Mouse (Mus musculus) T-helper 17 cell (primary cell): ENCODE results near the gene Palm2.
"Not testable (repeated sequence)": the region's sequence is repeated elsewhere in the genome, so short reads cannot be mapped to it uniquely, and the experiment has no call there.

ENCODE experiments used
- in situ Hi-C, 2 experiments: fragments of 300-600 bp; cut with MboI, MseI; formaldehyde crosslinking; loops; 1 replicate in 1 of 2; 2 replicates in 1 of 2; pipeline ENCODE4 v1.15.1; 2025; ENCODE audit warnings: high pct_unique_total_duplicates in 2 of 2

Gene Palm2

DNA sequence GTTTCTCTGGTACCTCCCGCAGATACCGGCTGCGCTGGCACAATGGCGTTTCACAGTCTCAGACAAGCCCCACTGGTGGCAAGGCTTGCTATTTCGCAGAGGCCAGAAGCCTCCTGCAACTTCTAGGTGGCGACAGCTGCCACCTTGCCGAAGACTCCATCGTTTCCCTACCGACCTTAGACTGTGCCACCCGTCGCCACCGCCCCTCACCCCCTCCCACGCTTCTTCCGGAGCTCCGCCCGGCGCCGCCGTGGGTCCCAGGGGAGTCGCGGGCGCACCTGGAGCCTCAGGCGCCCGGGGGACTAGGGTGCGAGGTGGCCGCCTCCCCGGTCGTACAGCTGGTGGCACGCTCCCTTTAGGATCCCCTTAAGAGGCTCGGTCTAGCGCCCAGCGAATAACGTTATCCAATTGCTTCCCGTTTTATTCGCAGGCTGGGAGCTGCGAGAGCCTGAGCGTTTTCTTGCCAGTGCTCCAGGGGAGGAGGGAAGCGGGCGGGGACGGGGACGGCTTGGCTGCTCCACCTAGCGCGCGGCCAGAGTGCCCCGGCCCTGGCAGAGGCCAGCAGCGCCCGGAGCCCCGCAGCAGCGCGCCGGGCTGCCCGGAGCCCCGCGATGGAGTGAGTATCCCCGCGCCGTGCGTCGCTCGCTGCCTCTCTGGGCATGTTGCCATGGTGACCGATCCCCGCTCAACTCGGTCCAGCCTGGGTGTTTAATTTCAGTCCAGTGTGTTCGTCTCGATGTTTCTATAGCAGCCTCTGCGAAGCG, at the start of gene Palm2:
Gene Palm2 (plus strand): TSS at position 307 of the 764 bp plus-strand sequence.
- in situ Hi-C loops = no loop called here

DNA sequence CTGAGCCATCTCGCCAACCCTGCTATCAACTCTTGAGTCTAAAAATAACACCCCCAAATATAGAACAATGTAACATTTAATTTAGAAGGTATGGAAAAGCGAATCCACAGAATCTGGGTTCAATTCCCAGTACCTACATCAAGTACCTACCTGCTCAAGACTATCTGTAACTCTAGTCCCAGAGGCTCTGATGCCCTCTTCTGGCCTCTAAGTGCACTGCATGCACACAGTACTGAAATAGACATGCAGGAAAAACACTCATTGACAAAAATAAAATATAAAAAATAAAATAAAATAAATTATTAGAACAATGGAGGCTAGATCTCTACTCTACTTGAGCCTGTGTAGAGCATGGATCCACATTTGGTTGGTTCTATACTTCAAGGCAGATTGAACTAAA, 49.7 kb upstream of the Palm2 start:
- in situ Hi-C loops = no loop called here

DNA sequence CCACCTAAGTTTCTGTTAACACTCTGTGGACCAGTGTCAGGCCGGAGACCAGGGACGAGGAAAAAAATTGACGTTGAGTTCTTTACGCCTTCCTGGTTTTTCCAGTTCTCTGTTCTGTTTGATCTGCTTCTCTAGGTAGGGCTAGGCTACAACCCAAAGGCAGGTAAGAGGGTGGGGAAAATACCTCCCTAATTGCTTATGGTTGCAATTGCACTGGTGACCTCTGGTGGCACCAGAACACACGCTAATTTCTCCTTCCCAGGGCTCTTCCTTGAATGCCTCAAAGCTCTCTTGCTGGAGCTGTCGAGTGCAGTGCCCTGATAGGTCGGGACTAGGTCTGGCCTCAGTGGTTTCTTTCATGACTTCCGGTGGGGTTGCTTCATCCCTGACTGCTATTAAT, 42.9 kb upstream of the Palm2 start:
- in situ Hi-C loops = no loop called here

DNA sequence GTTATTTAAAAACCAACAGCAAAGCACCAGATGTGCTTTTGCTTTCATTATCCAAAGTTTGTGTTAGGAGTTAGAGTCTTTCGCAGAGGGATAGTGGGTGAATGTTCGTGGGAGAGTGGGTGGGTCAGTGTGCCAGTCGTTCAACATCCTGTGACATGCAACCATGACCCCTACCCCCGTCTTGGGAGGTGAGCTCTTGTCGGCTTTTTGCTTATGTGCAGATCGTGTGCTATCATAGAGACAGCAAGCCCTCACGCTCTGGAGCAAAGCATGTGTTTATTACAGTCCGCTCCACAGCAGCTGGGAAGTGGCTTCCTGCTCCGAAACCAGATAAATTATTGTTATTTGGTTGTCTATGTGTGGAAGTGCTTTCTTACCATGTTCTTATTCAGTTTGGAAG, 37.6 kb upstream of the Palm2 start:
- in situ Hi-C loops = no loop called here

DNA sequence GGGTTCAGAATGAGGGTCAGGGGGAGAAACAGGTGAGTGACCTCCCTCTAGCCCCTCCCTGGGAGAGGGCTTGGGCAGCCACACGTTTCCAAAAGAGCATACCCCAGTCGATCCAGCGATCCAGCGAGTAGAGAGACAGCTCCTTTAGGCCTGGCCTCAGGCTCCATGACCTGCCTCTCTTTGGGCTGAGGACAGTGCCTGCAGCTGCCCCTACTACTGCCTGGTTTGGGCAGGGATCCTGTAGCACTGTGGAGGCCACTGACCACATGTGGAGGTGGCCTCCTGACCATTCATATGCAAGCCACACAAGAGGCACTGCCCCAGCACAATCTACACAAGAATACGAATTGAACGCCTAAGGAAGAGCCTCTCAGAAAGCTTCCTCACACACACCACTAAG, 21.7 kb upstream of the Palm2 start:
- in situ Hi-C loops = not testable (repeated sequence)

DNA sequence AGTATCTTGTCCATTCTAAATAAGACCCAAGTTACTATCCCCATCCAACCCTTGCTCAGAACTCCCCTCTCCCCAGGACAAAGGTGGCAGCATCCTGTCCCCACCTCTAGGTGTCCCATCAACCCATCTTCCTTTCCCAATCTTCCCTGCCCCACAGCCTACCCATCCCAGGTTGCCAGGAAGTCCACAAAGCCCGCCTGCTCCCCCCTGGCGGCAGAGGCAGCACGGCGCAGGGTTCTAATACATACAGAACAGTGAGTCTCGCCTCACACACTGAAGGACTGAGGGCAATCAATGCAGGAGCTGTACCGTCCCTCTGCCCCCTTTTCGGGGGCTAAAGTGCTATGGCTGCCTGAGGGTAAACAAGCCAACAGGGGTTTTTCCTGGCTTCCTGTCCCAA, 21.0 kb upstream of the Palm2 start:
- in situ Hi-C loops = no loop called here

DNA sequence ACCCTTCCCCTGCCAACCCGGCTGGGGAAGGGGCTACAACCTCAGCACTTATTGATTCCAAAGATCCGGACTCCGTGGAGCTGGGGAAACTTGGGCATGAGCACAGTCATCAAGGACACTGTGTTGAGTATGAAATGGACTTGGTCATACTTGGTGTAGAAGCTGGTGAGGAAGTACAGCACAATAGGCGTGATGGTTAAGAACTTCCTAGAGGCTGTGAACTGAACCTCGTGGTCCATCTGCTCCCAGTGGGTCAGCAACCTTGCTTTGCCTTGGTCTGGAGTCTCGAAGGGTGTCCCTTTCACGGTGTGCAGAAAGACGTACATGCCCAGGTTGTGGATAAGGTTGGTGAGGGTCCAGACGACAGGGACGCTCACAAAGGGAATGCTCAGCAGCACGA, 20.4 kb upstream of the Palm2 start:
- in situ Hi-C loops = not testable (repeated sequence)

DNA sequence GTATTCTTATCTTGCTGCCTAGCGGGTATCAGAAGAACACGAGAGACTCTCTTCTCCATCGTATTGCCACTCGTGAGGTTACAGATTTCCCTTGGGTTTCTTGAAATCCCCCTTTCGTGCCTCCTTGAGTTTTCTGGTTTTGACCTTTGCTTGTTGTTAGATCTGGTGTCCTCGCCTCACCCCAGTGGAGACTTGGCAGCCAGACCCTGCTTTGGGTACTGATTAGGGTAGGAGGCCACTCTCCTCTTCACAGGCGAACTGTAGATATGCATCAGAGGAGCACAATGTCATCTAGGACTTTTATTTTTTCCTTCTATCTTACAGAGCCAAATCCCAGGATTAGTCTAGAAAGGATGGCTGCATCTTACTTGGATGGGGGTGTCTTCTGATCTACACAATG, 10.0 kb upstream of the Palm2 start:
- in situ Hi-C loops = no loop called here

DNA sequence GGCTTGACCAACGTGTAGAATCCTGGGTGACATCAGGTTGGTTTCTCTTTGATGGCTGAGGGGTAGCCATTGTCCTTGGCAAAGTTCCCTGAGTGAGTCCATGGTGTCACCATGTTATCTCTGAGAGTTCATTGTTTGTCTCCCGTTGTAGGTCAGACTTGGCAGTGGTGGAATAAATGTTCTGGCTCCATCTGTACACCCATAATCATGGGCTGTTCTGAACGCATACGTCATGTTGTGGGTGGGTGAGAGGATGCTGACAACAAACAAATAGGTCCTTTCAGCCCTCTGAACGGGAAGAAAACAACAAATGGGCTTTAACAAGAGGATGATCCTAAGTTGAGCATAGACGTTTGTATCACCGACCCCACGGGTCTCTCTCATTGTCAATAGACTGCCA, 5.7 kb upstream of the Palm2 start:
- in situ Hi-C loops = no loop called here

DNA sequence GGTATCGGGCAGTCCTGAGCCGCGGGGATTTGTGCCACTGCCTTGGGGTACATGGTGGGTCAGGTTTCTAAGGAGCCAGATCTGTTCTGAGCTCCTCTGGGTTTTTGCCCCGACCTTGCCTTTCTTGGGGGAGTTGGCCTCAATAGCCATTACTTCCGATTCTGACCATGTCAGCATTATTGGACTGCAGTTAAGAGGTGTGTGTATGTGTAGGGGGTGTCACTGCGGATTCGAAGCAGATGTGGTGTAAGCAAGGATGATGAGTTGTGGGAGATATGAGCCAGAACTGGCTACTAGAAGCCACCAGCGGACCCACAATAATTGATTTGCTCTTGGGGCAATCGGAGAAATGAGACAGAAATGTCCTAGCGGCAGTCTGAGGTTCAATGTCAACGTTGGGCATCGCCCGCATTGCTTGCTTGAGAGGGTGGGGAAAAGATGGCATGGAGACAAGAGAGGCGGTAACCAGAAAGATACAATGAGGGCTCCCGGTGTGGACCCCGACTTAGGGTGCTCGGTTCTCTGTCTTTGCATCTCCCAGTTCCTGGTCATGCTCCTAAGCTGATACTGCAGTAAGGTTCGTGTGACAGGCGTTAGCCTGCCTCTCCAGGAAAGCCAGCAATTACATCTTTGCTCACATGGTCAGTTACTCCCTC, 786 bp downstream of the Palm2 start:
- in situ Hi-C loops = no loop called here

DNA sequence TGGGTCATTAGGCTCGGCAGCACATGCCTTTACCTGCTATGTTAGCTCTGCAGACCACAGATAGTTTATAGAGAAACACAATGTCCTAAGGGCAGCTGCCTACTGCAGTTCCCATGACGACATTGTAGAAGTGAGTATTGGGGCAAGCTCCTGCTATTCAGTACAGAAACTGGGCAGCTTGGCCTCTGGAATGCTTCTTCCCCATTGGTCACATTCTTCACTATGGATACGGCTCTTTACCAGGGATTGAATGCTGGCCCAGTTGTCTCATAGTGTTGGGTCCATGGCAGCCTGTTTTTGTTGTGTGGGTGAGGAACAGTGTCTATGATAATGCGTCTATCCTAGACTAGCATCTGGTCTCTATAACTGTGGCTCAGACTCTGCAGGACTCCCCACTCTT, 2.2 kb downstream of the Palm2 start:
- in situ Hi-C loops = no loop called here

DNA sequence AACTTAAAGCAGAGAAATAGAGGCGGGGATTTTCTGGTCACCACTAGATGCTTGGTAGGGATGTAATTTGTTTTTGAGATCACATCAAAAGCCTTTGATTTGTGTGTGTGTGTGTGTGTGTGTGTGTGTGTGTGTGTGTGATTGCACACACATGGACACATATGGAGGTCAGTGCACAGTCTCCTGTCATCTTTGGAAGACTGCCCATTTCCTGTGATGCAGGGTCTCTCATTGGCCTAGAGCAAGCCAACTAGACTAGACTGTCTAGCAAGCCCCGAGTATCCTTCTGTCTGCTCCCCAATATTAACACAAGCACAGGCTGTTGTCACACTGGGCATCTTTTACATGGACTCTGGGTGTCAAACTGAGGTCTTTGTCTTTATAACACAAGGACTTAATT, 12.0 kb downstream of the Palm2 start:
- in situ Hi-C loops = no loop called here

DNA sequence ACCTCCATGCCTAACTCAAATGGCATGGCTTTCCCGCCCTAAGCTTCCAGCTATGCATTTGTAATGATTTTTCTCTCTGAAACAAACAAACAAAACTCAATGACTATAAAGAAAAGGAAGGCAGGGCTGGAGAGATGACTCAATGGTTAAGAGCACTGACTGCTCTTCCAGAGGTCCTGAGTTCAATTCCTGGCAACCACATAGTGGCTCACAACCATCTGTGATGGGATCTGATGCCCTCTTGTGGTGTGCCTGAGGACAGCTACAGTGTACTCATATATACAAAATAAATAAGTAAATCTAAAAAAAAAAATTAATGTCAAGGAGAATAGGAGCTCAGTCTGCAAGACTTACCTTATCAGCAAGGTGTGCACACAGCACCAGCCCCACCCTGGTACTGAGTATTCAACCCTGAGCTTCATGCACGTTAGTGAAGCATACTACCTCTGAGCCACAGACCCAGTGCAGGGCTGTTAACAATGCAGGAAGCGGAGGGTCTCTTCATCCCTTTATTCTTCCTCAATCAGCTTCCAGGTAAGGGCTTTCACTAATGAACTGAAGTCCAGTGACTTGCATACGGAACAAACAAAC, 12.9 kb downstream of the Palm2 start:
- in situ Hi-C loops = no loop called here

DNA sequence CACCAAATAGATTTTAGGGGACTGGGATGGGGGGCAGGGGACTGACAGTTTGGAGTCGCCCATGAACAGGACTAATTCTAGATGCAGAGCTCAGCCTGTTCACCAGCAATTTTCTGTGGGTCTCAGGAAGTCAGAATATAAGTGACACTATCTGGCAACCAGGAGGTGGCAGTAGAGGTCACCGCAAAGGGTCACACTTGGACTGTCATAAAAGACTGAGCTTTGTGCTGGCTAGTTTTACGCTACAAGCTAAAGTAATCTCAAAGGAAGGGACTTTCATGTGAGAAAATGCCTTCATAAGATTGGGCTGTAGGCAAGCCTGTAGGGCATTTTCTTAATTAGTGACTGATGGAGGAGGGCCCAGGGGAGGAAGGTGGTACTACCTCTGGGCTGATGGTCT, 17.8 kb downstream of the Palm2 start:
- in situ Hi-C loops = loop anchor here (10.0 kb wide), 2 partner anchors 453 to 1473 kb away; no protein-coding TSS in a partner anchor

DNA sequence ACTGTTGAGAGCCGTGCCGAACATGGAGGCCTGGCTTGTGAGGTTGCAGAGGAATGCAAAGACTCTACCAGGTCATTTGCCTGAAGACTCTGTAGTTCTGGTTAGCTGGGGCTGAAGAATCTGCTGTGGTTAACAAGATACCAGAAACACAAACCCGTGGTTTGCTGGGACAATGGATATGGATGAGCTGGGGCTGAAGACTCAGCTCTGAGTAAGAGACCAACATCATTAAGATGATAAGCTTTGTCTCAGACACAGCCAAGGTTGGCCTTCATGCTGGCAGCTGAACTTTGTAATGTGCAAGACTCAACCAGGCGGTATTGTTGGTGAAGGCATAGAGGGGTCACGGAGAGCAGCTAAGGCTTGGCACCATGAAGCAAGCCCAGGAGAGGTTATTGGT, 18.6 kb downstream of the Palm2 start:
- in situ Hi-C loops = loop anchor here (10.0 kb wide), 2 partner anchors 452 to 1472 kb away; no protein-coding TSS in a partner anchor

DNA sequence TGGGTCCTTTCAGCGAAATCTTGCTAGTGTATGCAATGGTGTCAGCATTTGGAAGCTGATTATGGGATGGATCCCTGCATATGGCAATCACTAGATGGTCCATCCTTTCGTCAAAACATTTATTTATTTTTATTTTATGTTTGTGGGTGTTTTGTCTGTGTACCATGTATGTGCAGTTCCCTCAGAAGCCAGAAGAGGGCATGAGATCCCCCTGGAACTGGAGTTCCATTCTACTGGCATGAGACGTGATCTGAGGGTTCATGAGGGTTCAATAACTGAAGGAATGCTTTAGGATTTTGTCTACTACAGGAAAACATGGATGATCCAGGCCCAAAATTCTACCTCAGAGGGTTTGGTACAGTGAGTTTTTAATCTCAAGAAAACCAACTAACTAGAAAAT, 28.3 kb downstream of the Palm2 start:
- in situ Hi-C loops = no loop called here

DNA sequence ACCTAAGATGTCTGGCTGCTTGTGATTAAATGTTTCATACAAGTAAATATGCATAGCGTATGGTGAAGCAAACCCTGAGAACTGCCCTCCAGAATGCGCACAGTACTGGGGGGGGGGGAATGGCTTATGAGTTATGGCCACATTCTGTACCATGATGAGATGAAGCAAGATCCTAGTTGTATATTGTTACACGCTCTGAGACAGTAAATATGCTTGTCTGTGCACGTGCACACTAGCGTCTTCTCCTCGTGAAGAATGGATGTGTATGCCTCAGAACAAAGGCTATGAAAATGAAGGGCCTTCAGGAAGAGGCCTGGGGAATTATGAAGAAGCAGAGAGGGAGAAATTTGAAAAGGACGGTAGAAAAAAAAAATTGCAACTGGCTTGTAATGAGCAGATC, 48.4 kb downstream of the Palm2 start:
- in situ Hi-C loops = no loop called here

DNA sequence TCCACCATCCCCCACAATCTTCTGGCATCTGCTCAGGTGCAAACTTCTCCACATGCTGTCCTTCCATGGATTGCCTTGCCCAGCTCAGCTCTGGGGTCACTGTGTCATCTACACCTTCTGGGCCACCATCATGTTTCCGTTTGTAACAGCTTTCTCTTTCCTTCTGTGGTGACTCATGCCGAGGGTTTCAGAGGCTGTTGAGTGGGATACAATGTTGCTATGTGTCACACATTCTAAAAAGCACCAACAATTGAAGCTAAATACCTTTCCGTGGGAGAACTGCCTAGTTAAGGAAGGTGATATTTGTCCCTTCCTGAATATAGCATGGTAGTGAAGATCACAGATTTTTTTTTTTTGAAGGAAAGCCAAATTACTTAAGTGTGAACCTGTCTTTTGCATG, 52.3 kb downstream of the Palm2 start:
- in situ Hi-C loops = no loop called here

DNA sequence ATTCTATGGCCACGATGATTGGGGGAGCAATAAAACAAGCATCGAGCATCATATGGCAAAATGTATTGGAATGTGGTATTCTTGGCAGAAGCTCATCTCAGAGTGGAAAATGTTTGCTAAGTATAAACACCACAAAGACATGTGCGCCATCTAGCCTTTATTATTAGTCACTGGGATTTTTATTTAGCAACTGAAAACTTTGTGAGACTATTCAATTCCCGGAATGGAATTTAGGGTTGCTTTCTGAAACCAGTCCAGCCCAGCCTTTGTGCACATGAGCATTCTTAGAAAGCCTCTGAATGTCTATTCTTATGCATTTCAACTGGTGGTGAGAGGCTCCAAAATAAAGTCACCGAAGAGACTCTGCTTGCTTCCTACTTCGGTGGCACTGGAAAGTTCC, 55.8 kb downstream of the Palm2 start:
- in situ Hi-C loops = no loop called here

DNA sequence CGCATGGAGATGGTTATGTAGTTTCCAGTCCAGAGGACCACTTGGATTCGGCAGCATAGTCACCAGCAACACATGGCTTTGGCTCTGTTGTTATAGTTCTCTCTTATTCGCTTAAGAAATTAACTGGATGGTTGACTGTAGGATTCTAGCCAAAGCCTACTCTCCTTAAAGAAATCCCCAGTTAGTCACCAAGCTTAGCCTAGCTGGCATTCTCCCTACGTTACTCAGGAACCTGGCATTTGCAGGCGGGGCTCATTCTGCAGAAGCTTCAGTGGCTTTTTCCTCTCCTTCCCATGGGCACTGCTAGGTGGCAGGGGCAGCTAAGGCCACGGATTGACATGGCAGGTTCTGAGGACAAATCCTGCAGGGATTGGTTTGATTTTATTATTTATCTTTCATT, 70.7 kb downstream of the Palm2 start:
- in situ Hi-C loops = no loop called here

DNA sequence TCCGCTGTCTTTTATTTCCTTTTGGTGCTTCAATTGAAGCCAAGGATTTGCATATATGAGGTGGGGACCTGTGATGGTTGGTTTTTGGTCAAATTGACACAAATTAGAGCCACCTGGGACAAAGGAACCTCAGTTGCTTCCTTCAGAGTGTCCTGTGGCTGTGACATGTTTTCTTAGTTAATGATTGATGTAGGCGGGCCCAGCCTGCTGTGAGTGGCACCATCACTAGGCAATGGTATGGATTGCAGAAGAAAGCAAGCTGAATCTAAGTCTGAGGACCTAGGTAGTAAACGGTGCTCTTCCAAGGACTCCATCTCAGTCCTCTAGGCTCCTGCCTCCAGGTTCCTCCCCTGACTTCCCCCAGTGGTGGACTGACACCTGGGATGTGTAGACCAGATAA, 76.5 kb downstream of the Palm2 start:
- in situ Hi-C loops = no loop called here

DNA sequence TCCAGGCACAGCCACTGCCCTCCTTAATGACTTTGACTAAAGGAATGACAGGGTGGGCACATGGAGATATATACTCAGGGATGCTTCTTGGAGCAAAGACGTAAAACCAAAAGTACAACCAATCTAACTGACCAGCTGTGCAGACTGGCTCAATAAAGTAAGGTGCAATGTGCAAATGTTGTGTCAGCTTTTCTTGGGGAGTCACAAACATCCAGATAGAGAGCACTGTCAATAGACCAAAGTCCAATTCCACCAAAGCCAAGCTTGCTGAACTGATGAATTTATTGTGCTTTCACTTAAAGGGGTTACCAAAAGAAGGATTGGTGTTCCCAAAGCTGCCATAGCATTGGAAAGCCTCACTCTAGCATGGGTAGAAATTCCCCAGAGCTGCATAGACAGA, 77.7 kb downstream of the Palm2 start:
- in situ Hi-C loops = no loop called here
